Mouse (Mus musculus): ENCODE measurements around the gene Gpn2. TPM values are rescaled to one million over a fixed set of nuclear protein-coding genes. Genes with fewer than 3 reads are reported as not detected.

Gene Gpn2
- polyA plus RNA-seq, 1 experiment from 2014 or later, result 8.6 TPM

DNA sequence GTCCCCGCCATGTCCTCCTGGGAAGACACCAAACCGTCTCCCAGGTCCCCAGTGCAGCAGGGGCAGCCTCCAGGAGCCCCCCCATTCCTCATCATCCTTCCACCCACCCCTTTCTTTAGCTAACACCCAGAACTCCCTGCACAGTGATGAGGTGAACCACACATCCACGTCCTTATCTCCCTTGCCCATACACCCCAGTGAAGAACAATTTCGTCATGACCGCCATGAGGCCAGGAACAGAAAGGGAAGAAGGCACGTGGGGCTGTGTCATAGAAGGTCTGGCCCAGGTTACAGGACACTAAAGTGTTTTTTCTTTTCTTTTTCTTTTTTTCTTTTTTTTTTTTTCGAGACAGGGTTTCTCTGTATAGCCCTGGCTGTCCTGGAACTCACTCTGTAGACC is 40.7 kb downstream of the Gpn2 start:
- ATAC-seq (ENCODE audit: insufficient read depth), result peak; percentile 70
- Histone ChIP-seq H3K9ac (no peak overlapping the region), H3K27me3 (no peaks in the 10 kb centered on the region), H3K4me3 (replicated peaks) (no peak overlapping the region), H3K4me1 (replicated peaks) (peaks cover 59% of the 10 kb centered on the region), H3K27ac (replicated peaks) (peak overlapping the region; percentile 46), H3K4me2 (peak overlapping the region; percentile 21; the same call in 1 of the 2 replicates), H3K9me3 (replicated peaks) (no peaks in the 10 kb centered on the region), H3K36me3 (replicated peaks) (peaks cover 17% of the 10 kb centered on the region; the same call in 1 of the 2 replicates)
- 32% methylated on average over 7 of the region's 7 CpGs for WGBS (ENCODE audit: insufficient replicate concordance)

DNA sequence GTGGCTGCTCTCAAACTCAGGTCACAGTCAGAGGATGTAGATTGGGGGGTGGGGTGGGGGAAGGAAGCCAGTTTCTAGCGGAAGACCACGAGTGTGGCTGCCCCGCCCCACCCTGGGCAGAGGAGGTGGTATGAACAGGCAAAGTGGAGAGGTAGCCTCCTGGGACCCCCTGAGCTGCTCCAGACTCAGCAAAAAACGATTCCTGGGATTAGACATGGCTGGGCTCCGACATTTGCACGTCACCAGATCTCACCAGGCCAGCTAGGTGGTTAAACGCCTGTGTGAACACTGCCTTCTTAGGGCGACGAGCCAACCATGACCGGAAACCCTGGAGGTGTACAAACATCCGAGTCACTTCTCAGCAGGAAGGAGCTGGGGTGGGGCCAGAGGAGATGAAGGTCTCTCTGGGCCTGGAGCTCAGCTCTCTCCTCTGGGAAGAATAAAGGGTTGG is 41.5 kb downstream of the Gpn2 start:
- H3K4me2 ChIP-seq, result peak overlapping the region; percentile 21; the same call in 1 of the 2 replicates
- ATAC-seq (ENCODE audit: insufficient read depth), result peak; percentile 45; the same call in 1 of the 2 replicates

DNA sequence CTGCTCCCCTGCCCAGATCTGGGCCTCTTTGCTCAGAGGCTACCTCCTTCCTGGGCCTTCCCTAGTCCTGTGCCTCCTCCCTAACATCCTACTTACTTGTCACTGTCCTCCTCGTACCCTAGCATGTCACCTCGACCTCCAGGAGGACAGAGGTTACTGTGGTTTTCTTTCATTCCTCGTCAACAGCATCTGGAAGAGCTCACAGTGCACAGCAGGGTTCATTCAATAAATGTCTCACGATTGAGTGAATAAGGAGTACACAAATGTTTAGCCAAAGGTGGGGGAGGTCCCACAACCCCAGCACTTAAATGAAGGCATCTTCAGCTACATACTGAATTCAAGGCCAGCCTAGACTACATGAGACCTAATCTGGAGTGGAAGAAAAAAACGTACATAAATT is 42.1 kb downstream of the Gpn2 start:
- peaks cover 51% of the 10 kb centered on the region for H3K4me1 ChIP-seq (replicated peaks)
- peak overlapping the region; percentile 21; the same call in 1 of the 2 replicates for H3K4me2 ChIP-seq
- H3K9ac ChIP-seq, result no peak overlapping the region
- H3K4me3 ChIP-seq (replicated peaks), result no peak overlapping the region
- no peaks in the 10 kb centered on the region for H3K27me3 ChIP-seq
- no peaks in the 10 kb centered on the region for H3K9me3 ChIP-seq (replicated peaks)
- peak overlapping the region; percentile 46 for H3K27ac ChIP-seq (replicated peaks)
- WGBS (ENCODE audit: insufficient replicate concordance), result 43% methylated on average over 5 of the region's 5 CpGs
- no peak for ATAC-seq (ENCODE audit: insufficient read depth)
- peaks cover 13% of the 10 kb centered on the region; the same call in 1 of the 2 replicates for H3K36me3 ChIP-seq (replicated peaks)

More for the DNA sequence above, 41.5 kb downstream of the Gpn2 start:
- Histone ChIP-seq H3K9me3 (replicated peaks) (no peaks in the 10 kb centered on the region), H3K27ac (replicated peaks) (peak overlapping the region; percentile 46), H3K9ac (no peak overlapping the region), H3K4me1 (replicated peaks) (peaks cover 51% of the 10 kb centered on the region), H3K27me3 (no peaks in the 10 kb centered on the region), H3K4me3 (replicated peaks) (no peak overlapping the region), H3K36me3 (replicated peaks) (peaks cover 17% of the 10 kb centered on the region; the same call in 1 of the 2 replicates)
- 25% methylated on average over 11 of the region's 11 CpGs for WGBS (ENCODE audit: insufficient replicate concordance)

DNA sequence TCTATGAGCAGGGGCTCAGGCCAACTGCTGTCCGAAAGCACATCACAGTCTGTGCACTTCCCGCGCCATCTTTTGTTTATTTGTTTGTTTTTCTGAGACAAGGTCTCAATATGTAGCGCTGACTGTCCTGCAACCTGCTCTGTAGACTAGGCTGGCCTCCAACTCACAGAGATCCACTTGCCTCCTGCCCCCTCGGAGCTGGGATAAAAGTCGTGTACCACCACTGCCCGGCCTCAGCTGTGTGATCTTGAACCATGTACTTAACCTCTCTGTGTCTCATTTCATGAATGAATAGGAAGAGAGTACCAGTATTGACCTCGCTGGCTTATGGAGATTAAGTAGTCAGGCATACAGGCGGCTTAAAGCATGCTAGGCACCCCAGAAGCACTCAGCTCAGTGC is 42.5 kb downstream of the Gpn2 start:
- Histone ChIP-seq H3K4me2 (no peak overlapping the region), H3K36me3 (replicated peaks) (peaks cover 12% of the 10 kb centered on the region; the same call in 1 of the 2 replicates), H3K27ac (replicated peaks) (peak overlapping the region; percentile 46; the same call in 1 of the 2 replicates), H3K4me3 (replicated peaks) (no peak overlapping the region), H3K27me3 (no peaks in the 10 kb centered on the region), H3K4me1 (replicated peaks) (peaks cover 54% of the 10 kb centered on the region), H3K9me3 (replicated peaks) (no peaks in the 10 kb centered on the region), H3K9ac (no peak overlapping the region)
- WGBS (ENCODE audit: insufficient replicate concordance), result 81% methylated on average over 9 of the region's 9 CpGs
- ATAC-seq (ENCODE audit: insufficient read depth), result no peak

DNA sequence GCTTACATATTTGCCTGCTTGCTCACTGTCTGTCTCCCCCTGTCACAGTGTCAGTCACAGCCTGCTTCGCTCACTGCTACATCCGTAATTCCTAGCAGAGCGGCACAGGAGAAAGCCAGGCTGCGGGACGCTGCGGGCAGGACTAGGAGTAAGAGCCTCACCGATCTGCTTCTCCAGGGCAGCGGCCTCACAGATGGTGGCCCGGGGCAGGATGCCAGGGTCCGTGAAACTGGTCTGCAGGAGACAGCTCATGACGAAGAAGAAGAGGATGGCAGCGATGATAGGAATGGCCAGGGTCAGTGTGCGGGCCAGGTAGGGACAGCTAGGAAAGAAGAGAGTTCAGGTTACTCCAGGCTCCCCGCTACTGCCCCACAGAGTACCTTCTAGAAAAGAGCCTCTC is 42.9 kb downstream of the Gpn2 start:
- 87% methylated on average over 14 of the region's 14 CpGs for WGBS (ENCODE audit: insufficient replicate concordance)
- H3K27me3 ChIP-seq, result no peaks in the 10 kb centered on the region
- no peaks in the 10 kb centered on the region for H3K9me3 ChIP-seq (replicated peaks)
- H3K4me3 ChIP-seq (replicated peaks), result no peak overlapping the region
- ATAC-seq (ENCODE audit: insufficient read depth), result no peak
- peaks cover 55% of the 10 kb centered on the region for H3K4me1 ChIP-seq (replicated peaks)
- H3K9ac ChIP-seq, result no peak overlapping the region
- peaks cover 12% of the 10 kb centered on the region; the same call in 1 of the 2 replicates for H3K36me3 ChIP-seq (replicated peaks)
- H3K27ac ChIP-seq (replicated peaks), result no peak overlapping the region
- no peak overlapping the region for H3K4me2 ChIP-seq

DNA sequence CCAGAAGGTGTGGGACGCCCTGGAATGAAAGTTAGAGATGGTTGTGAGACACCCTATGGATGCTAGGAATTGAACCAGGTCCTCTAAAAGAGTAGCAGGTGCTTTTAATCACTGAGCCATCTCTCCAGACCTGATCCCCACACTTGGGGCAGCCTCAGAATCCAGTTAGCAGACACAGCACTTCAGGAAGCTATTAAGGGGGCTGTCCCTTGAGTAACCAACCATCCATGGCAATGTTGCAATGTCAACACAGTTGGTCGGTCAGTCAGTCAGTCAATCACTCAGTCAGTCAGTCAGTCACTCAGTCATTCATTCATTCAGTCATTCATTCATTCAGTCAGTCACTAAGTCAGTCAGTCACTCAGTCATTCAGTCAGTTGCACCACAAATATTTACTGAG is 44.4 kb downstream of the Gpn2 start:
- WGBS (ENCODE audit: insufficient replicate concordance), result 46% methylated on average over 2 of the region's 2 CpGs
- no peaks in the 10 kb centered on the region for H3K9me3 ChIP-seq (replicated peaks)
- H3K36me3 ChIP-seq (replicated peaks), result peaks cover 12% of the 10 kb centered on the region; the same call in 1 of the 2 replicates
- H3K4me3 ChIP-seq (replicated peaks), result no peak overlapping the region
- no peak overlapping the region for H3K4me2 ChIP-seq
- no peaks in the 10 kb centered on the region for H3K27me3 ChIP-seq
- no peak overlapping the region for H3K9ac ChIP-seq
- no peak for ATAC-seq (ENCODE audit: insufficient read depth)
- H3K27ac ChIP-seq (replicated peaks), result no peak overlapping the region
- H3K4me1 ChIP-seq (replicated peaks), result peaks cover 60% of the 10 kb centered on the region

DNA sequence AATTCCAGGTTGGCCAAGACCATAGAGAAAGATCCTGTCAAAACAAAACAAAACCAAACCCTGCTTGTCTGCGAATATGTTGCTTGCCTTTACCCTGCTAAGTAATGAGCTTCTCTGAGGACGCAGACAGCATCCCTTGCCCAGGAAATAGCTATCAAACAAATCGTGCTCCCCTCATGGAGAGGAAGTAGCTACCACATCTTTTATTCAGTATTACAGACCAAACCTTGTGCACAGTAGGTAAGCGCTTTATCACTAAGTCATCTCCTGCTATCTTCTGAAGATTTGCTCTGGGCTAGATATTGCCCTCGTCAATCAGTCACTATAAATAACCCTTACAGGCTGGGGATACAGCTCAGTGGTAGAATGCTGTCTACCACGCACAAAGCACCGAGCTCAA is 45.0 kb downstream of the Gpn2 start:
- no peaks in the 10 kb centered on the region for H3K9me3 ChIP-seq (replicated peaks)
- no peak overlapping the region for H3K4me2 ChIP-seq
- peaks cover 60% of the 10 kb centered on the region for H3K4me1 ChIP-seq (replicated peaks)
- no peak overlapping the region for H3K9ac ChIP-seq
- ATAC-seq (ENCODE audit: insufficient read depth), result no peak
- H3K27ac ChIP-seq (replicated peaks), result no peak overlapping the region
- peaks cover 7% of the 10 kb centered on the region; the same call in 1 of the 2 replicates for H3K36me3 ChIP-seq (replicated peaks)
- 59% methylated on average over 7 of the region's 7 CpGs for WGBS (ENCODE audit: insufficient replicate concordance)
- H3K27me3 ChIP-seq, result no peaks in the 10 kb centered on the region
- no peak overlapping the region for H3K4me3 ChIP-seq (replicated peaks)

DNA sequence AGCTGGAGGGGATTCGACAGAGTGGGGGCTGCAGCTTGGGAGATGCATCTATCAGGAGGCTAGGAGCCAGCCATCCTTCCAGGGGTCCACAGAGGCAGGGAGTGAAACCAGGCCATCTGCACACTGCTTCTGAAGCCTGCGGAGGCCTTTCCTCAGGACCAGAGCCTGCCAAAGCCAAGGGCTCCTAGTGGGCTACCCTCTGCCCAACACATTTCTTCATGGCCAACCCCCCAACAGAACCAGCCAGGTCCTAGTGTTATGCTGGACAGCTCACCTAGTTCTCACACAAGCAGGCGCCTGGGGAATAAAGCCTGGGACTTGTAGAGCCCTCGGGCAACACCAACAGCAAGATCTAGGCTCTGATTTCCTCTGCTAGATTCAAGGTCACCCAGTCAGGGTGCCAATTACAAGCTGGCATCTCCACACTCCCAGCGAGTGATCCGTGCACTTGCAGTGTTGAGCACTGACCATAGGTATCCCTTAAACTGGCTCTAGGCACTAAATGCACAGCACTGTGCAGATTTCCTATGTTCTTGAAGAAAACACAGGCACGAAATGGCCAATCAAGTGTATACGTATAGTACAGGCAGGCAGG is 46.3 kb downstream of the Gpn2 start:
- no peak overlapping the region for H3K9ac ChIP-seq

DNA sequence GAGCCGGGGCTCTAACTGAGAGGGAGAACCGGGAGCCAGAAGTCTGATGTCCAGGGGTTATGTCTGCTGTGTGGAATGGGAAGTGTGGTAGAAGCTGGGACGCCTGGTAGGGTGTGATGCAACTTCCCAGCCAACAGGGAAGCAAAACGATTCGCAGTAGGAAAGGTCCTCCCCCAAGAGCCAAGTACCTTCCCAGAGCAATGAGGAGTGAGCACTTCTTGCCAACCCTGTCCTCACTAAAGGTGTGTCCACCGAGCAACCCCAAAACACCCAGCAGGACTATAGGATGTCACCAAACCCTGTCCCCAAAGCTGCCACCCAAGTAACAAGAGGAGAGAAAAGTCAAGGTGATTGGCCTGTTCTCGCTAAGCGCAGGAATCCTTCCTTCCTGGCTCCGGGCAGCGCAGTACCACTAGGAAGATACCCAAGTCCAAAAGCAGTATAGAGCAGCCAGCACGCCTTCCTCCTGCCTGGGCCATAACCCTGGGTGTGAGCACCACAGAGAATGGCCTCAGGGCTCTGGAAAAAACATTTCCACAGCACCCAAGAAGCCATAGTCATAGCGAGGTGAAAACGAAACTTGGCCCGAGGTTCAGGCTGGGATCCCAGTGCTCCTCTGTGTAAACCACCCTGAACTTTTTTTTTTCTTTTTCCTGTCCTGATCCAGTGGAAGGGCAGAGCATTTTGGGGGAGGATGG is 47.1 kb downstream of the Gpn2 start:
- 58% methylated on average over 14 of the region's 14 CpGs for WGBS (ENCODE audit: insufficient replicate concordance)
- H3K4me3 ChIP-seq (replicated peaks), result 0 out of 2 replicates have a peak overlapping the region, but pooled peaks have one; percentile 73
- H3K27me3 ChIP-seq, result no peaks in the 10 kb centered on the region
- peak overlapping the region; percentile 94 for H3K4me2 ChIP-seq
- peaks cover 4% of the 10 kb centered on the region; the same call in 1 of the 2 replicates for H3K36me3 ChIP-seq (replicated peaks)
- H3K4me1 ChIP-seq (replicated peaks), result peaks cover 40% of the 10 kb centered on the region
- H3K9ac ChIP-seq, result no peak overlapping the region
- no peaks in the 10 kb centered on the region for H3K9me3 ChIP-seq (replicated peaks)
- ATAC-seq (ENCODE audit: insufficient read depth), result no peak
- H3K27ac ChIP-seq (replicated peaks), result 0 out of 2 replicates have a peak overlapping the region, but pooled peaks have one; percentile 48

More for the DNA sequence above, 46.3 kb downstream of the Gpn2 start:
- H3K9me3 ChIP-seq (replicated peaks), result no peaks in the 10 kb centered on the region
- H3K4me2 ChIP-seq, result 0 out of 2 replicates have a peak overlapping the region, but pooled peaks have one; percentile 94
- peaks cover 48% of the 10 kb centered on the region for H3K4me1 ChIP-seq (replicated peaks)
- H3K4me3 ChIP-seq (replicated peaks), result no peak overlapping the region
- H3K27me3 ChIP-seq, result no peaks in the 10 kb centered on the region
- ATAC-seq (ENCODE audit: insufficient read depth), result no peak
- H3K27ac ChIP-seq (replicated peaks), result 0 out of 2 replicates have a peak overlapping the region, but pooled peaks have one; percentile 19
- H3K36me3 ChIP-seq (replicated peaks), result peaks cover 4% of the 10 kb centered on the region; the same call in 1 of the 2 replicates
- WGBS (ENCODE audit: insufficient replicate concordance), result 82% methylated on average over 8 of the region's 8 CpGs

DNA sequence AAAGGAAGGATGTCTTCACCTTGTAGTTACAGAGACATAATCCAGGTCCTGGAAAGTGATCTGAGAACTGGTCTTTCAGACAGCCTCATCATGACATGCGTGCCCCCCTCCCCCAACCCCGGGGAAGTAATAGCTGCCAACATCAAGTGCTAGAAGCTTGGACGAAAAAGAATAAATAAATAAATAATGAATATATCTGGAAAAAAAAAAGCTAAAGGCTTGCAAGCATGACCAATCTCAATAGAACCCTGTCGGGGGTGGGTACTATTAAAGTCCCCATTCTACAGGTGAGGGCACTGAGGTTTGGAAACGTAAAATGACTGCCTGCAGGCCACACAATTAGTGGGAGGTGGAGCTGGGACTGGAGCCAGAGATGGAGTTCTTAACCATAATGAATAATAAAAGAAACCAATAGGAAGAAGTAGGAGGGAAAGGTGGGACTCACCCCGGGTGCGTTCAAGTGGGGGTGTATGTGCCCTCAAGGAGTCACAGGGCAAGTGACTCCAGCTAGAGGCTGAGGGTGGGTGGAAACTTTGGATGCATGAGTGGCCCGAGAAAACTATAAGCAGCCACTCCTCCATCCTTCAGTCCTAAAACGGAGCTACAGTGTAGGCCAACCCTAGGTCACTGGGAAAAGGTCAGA is 47.7 kb downstream of the Gpn2 start:
- peak overlapping the region; percentile 85 for H3K9ac ChIP-seq
- H3K9me3 ChIP-seq (replicated peaks), result no peaks in the 10 kb centered on the region
- H3K27me3 ChIP-seq, result no peaks in the 10 kb centered on the region
- ATAC-seq (ENCODE audit: insufficient read depth), result no peak
- WGBS (ENCODE audit: insufficient replicate concordance), result 40% methylated on average over 9 of the region's 9 CpGs
- H3K4me3 ChIP-seq (replicated peaks), result peak overlapping the region; percentile 73
- peaks cover 2% of the 10 kb centered on the region; the same call in 1 of the 2 replicates for H3K36me3 ChIP-seq (replicated peaks)
- peaks cover 33% of the 10 kb centered on the region for H3K4me1 ChIP-seq (replicated peaks)
- no peak overlapping the region for H3K27ac ChIP-seq (replicated peaks)
- peak overlapping the region; percentile 94 for H3K4me2 ChIP-seq
